10 mouse cellular contexts compared by ENCODE assay signal in genomic region chr14:35157069-35157655, GRCm38 (mm10).
DNase-seq lines count a peak whose midpoint lies in the region; ATAC-seq and TF ChIP-seq lines count a peak whose summit lies in the region.
"Had no signal": no experiment of that assay in that cellular context is flagged by ENCODE, and none has a peak within 500 bp of the region (broad histone marks: within the 10 kb centered on the region; RNA-seq: fewer than 3 reads in every experiment).

No protein-coding gene starts in this region.

- 79% methylated on average over 7 of the region's 7 CpGs for WGBS in heart, postnatal 0 days

- H3K4me1 ChIP-seq in heart, postnatal 0 days (ENCODE audit: control insufficient read depth, insufficient read depth), result no peaks in the 10 kb centered on the region
- no peaks in the 10 kb centered on the region for H3K4me1 ChIP-seq in CH12.LX (ENCODE audit: control insufficient read depth in 1 of 2, insufficient read depth in 2 of 2)
- H3K4me1 ChIP-seq: embryonic facial prominence, embryonic 15.5 days; intestine, embryonic 15.5 days; limb, embryonic 15.5 days had no signal

- dilution Hi-C loops in CH12.LX (cut with MboI; ENCODE audit: extremely low pct_ligation_motif_present, extremely low pct_unique_long_range_greater_than_20kb, low sequenced_read_pairs), result no loop called here

- no peak overlapping the region for H3K9ac ChIP-seq in heart, postnatal 0 days (replicated peaks; ENCODE audit: low read depth, low read length)
- no peak overlapping the region for H3K9ac ChIP-seq in CH12.LX (ENCODE audit: insufficient read depth, low read depth)
- H3K9ac ChIP-seq: embryonic facial prominence, embryonic 15.5 days; intestine, embryonic 15.5 days; limb, embryonic 15.5 days had no signal

- H3K4me2 ChIP-seq in heart, postnatal 0 days (ENCODE audit: low read depth, low read length), result no peak overlapping the region
- H3K4me2 ChIP-seq in CH12.LX (ENCODE audit: insufficient read depth, low read depth, poor library complexity, severe bottlenecking), result peak overlapping the region; percentile 31; the same call in 1 of the 2 replicates
- H3K4me2 ChIP-seq: embryonic facial prominence, embryonic 15.5 days; intestine, embryonic 15.5 days; limb, embryonic 15.5 days had no signal

- TF ChIP-seq POLR2A in CH12.LX (IDR thresholded peaks at IDR 0.05; ENCODE audit: low read depth, low read length), result no peak

- in situ Hi-C loops in CH12.LX (cut with MboI; ENCODE audit: low pct_ligation_motif_present, low pct_unique_long_range_greater_than_20kb, low sequenced_read_pairs), result no loop called here

- ATAC-seq in heart, postnatal 0 days (ENCODE audit: insufficient read depth, low read depth), result no peak
- ATAC-seq: intestine, embryonic 15.5 days had no signal

- no peak overlapping the region for H3K27ac ChIP-seq in heart, postnatal 0 days (ENCODE audit: low read depth)
- H3K27ac ChIP-seq in CH12.LX (ENCODE audit: insufficient read depth, low read depth), result no peak overlapping the region
- H3K27ac ChIP-seq: embryonic facial prominence, embryonic 15.5 days; intestine, embryonic 15.5 days; limb, embryonic 15.5 days had no signal

- no peaks in the 10 kb centered on the region for H3K79me2 ChIP-seq in CH12.LX (replicated peaks; ENCODE audit: control insufficient read depth, extremely low read depth, insufficient read depth, poor library complexity, severe bottlenecking)

- no peaks in the 10 kb centered on the region for H3K36me3 ChIP-seq in heart, postnatal 0 days (replicated peaks; ENCODE audit: control insufficient read depth, insufficient read depth, low read length)
- no peaks in the 10 kb centered on the region for H3K36me3 ChIP-seq in CH12.LX (replicated peaks in 1 of 2; ENCODE audit: control insufficient read depth in 1 of 2, insufficient read depth in 1 of 2, low read length in 1 of 2)
- H3K36me3 ChIP-seq: embryonic facial prominence, embryonic 15.5 days; intestine, embryonic 15.5 days; limb, embryonic 15.5 days had no signal

- no peaks in the 10 kb centered on the region for H3K9me3 ChIP-seq in heart, postnatal 0 days (replicated peaks; ENCODE audit: control insufficient read depth, low read length)
- H3K9me3 ChIP-seq in CH12.LX (replicated peaks; ENCODE audit: low read length), result no peaks in the 10 kb centered on the region
- H3K9me3 ChIP-seq: embryonic facial prominence, embryonic 15.5 days; intestine, embryonic 15.5 days; limb, embryonic 15.5 days had no signal

- no peak overlapping the region for H3K4me3 ChIP-seq in heart, postnatal 0 days (ENCODE audit: low read depth, low read length)
- H3K4me3 ChIP-seq in CH12.LX (replicated peaks in 1 of 3; ENCODE audit: low read depth in 2 of 3, low read length in 2 of 3, poor library complexity in 1 of 3), result no peak overlapping the region
- H3K4me3 ChIP-seq: embryonic facial prominence, embryonic 15.5 days; intestine, embryonic 15.5 days; limb, embryonic 15.5 days had no signal

- no peaks in the 10 kb centered on the region for H3K27me3 ChIP-seq in heart, postnatal 0 days (ENCODE audit: control insufficient read depth, insufficient read depth, low read length)
- H3K27me3 ChIP-seq in CH12.LX (replicated peaks), result peaks cover 41% of the 10 kb centered on the region
- H3K27me3 ChIP-seq: embryonic facial prominence, embryonic 15.5 days; intestine, embryonic 15.5 days; limb, embryonic 15.5 days had no signal

- no peak for TF ChIP-seq EP300 in heart, postnatal 0 days (IDR thresholded peaks at IDR 0.05; ENCODE audit: low read depth)
- TF ChIP-seq EP300 in CH12.LX (IDR thresholded peaks at IDR 0.05; ENCODE audit: low read length), result no peak

- TF ChIP-seq RAD21 in CH12.LX (IDR thresholded peaks at IDR 0.05; ENCODE audit: low read depth, low read length), result peak; percentile 29

- peak; percentile 27 for TF ChIP-seq CTCF in heart, postnatal 0 days (IDR thresholded peaks at IDR 0.05; ENCODE audit: low read depth)
- TF ChIP-seq CTCF in CH12.LX (conservative IDR thresholded peaks at IDR 0.05 in 1 of 2, IDR thresholded peaks at IDR 0.05 in 1 of 2; ENCODE audit: low read depth in 2 of 2, low read length in 2 of 2), result peak in 1 of 2 experiments; percentile 58; a peak in 2 of 4 replicates

- DNase-seq in heart, postnatal 0 days (ENCODE audit: low spot score), result no peak
- no peak for DNase-seq in heart, adult 18-20 months
- DNase-seq in CH12.LX (ENCODE audit: extremely low read depth), result peak; percentile 34
- DNase-seq in brain, adult 2 months (ENCODE audit: low read depth, low spot score), result peak; percentile 40
- DNase-seq in kidney, postnatal 14 days, result peak; percentile 20
- no peak for DNase-seq in spleen, postnatal 14 days (ENCODE audit: low spot score in 2 of 2)
- DNase-seq in gastrocnemius, adult 8-10 months (ENCODE audit: low spot score in 2 of 2), result no peak

TF ChIP-seq in CH12.LX, 34 proteins besides CTCF, POLR2A, EP300 and RAD21:
- TF ChIP-seq SMC3 (IDR thresholded peaks at IDR 0.05; ENCODE audit: low read depth, low read length) (peak; percentile 42), PAX5 (IDR thresholded peaks at IDR 0.05; ENCODE audit: low read length) (no peak), USF1 (IDR thresholded peaks at IDR 0.05; ENCODE audit: low read depth, low read length) (no peak), JUN (IDR thresholded peaks at IDR 0.05; ENCODE audit: insufficient read depth, low read depth, low read length) (no peak), MAFK (IDR thresholded peaks at IDR 0.05; ENCODE audit: insufficient replicate concordance, low read length) (no peak), JUND (conservative IDR thresholded peaks at IDR 0.05; ENCODE audit: low read depth, low read length) (no peak), USF2 (conservative IDR thresholded peaks at IDR 0.05; ENCODE audit: low read depth, low read length) (no peak), ZNF384 (IDR thresholded peaks at IDR 0.05; ENCODE audit: low read depth, low read length) (no peak), MAX (IDR thresholded peaks at IDR 0.05; ENCODE audit: low read length) (no peak), TCF12 (IDR thresholded peaks at IDR 0.05; ENCODE audit: low read depth, low read length) (no peak), POLR2AphosphoS2 (IDR thresholded peaks at IDR 0.05; ENCODE audit: low read depth, low read length) (no peak), MYC (IDR thresholded peaks at IDR 0.05; ENCODE audit: low read depth, low read length) (no peak), TBP (conservative IDR thresholded peaks at IDR 0.05; ENCODE audit: low read depth, low read length) (no peak), CHD1 (IDR thresholded peaks at IDR 0.05; ENCODE audit: low read depth, low read length) (no peak), KAT2A (IDR thresholded peaks at IDR 0.05; ENCODE audit: insufficient replicate concordance, low read length) (no peak), ELF1 (IDR thresholded peaks at IDR 0.05; ENCODE audit: low read depth, low read length) (peak; percentile 63)
TF ChIP-seq in CH12.LX: peak in this region for 2.

Comparison
In these comparisons a context has a peak if more than half of its experiments do, and no peak if none do; other contexts are left out.
1. DNase-seq: peak in CH12.LX (single experiment), brain, adult 2 months (single experiment) and kidney, postnatal 14 days (single experiment); none in heart, postnatal 0 days (single experiment), heart, adult 18-20 months (0 of 2), spleen, postnatal 14 days (0 of 2) and gastrocnemius, adult 8-10 months (0 of 2).